Mouse (Mus musculus) cortical plate, adult 2 months (tissue): ENCODE data around the gene Ap5b1. TPM values are rescaled to one million over a fixed set of nuclear protein-coding genes. Genes with fewer than 3 reads are reported as not detected.
A peak's percentile ranks its signal among the peaks of the same experiment; 100 is the strongest.

ENCODE experiments used
- H3K27ac ChIP-seq: fragments of 200-500 bp; 2 replicates; pipeline ENCODE4 v1.5.1; 2012; ENCODE audit warnings: low read length, control low read depth, inconsistent platforms; ENCODE audit not compliant: insufficient read depth
- H3K4me1 ChIP-seq: fragments of 200-500 bp; 2 replicates; pipeline ENCODE4 v1.6.1; 2011; ENCODE audit warnings: low read length; ENCODE audit not compliant: control insufficient read depth, insufficient read depth
- H3K4me3 ChIP-seq: fragments of 200-500 bp; 2 replicates; pipeline ENCODE4 v1.5.1; 2011; ENCODE audit warnings: mild to moderate bottlenecking, low read length, control low read depth; ENCODE audit not compliant: insufficient read depth
- CTCF ChIP-seq: fragments of 200-500 bp; IDR thresholded peaks from 2 replicates; pipeline ENCODE4 v1.5.1; 2011; ENCODE audit warnings: mild to moderate bottlenecking, control low read depth, low read length; ENCODE audit not compliant: insufficient read depth; ENCODE audit errors: extremely low read depth
- POLR2A ChIP-seq: fragments of 200-500 bp; IDR thresholded peaks from 2 replicates; pipeline ENCODE4 v1.6.1; 2011; ENCODE audit warnings: mild to moderate bottlenecking, low read length, control low read depth; ENCODE audit not compliant: insufficient read depth; ENCODE audit errors: extremely low read depth
- polyA plus RNA-seq: library from polyadenylated mRNA; depleted of rRNA; stranded (reverse); fragments of >200 nt; gene quantifications from 2 replicates; pipeline ENCODE4 v1.2.3, GENCODE M21; 2012; rRNA removed

Ap5b1 gene
- polyA plus RNA-seq, 1 experiment = 3.3 TPM

GRCm38 (mm10) chr19:5606196-5606595, 38.4 kb downstream of the Ap5b1 start:
- no peak for TF ChIP-seq POLR2A
- TF ChIP-seq CTCF = no peak
- no peak overlapping the region for H3K4me3 ChIP-seq
- peaks cover 5% of the 10 kb centered on the region; the same call in 1 of the 2 replicates for H3K4me1 ChIP-seq
- no peak overlapping the region for H3K27ac ChIP-seq

DNA sequence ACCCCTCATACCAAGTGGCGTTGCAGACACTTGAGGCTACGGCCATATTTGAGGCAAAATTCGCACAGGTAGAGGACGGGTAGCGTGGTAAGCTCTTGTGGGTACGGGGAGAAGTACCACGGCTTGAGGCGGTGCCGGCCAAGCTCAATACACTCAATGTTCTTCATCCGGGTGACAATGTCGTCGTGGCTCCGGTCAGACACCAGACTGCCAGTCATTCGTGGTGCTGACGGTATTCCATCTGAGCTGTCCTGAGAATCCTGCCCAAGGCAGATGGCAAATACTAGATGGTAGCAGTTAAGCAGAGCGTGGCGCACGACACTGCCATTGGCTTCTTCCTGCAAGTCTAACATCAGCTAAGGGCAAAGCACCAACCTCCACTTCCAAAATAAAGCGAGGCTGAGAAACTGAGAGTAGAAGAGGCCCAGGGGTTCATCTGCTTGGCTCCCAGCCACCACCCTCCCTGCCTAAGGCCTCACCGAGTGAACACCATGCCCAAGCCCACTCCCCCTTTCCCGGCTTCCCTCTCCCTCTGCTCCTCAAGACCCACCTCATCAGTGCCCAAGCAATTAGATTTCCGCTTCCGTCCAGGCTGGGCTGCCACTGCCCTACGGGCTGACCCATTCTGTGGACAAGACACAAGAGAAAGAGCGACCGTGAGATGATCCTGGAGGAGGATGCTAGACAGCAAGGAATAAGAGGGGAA, 40.0 kb downstream of the Ap5b1 start:
- no peak for TF ChIP-seq CTCF
- TF ChIP-seq POLR2A = no peak
- H3K4me1 ChIP-seq = peaks cover 3% of the 10 kb centered on the region; the same call in 1 of the 2 replicates
- no peak overlapping the region for H3K4me3 ChIP-seq
- H3K27ac ChIP-seq = no peak overlapping the region

DNA sequence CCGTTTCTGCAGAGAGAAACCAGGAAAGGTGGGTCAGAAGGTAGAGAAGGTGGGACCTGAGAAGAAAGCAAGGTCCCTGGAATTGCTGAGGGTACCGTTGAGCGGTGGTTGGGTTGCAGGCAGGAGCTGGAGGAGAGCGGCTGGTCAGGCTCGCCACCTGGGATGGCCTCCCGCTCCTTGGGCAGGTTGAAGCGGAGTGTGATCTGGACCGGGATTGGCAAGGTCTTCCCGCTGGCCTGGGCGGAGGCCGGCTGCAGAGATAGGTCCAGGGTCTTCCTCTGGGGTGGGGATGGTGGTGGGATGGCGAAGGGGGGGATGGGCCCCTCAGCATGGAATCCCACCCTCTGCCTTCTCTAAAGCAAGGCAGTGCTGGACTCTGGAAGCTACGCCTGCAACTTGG, 40.9 kb downstream of the Ap5b1 start:
- no peak overlapping the region for H3K27ac ChIP-seq
- peaks cover 3% of the 10 kb centered on the region; the same call in 1 of the 2 replicates for H3K4me1 ChIP-seq
- H3K4me3 ChIP-seq = peak overlapping the region; percentile 99
- TF ChIP-seq POLR2A (no peak), CTCF (no peak)

DNA sequence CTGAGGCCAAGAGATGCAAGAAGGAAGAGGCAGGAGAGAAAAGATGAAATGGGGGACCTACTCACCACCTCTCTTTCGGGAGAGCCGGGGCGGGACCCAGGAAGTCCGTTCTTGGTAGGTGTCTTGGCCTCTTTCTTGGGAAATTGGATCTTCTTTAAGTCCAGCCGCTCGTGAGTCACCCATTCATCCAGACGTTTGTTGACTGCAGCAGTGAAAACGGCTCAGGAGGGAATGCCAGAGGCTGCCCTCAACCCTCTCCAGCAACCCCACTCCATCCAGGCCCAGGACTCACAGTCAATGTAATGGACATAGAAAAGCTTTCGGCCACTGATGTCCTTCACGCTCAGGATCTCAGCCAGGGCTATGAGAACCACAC, 41.3 kb downstream of the Ap5b1 start:
- Histone ChIP-seq H3K27ac (peak overlapping the region; percentile 84), H3K4me1 (peaks cover 3% of the 10 kb centered on the region; the same call in 1 of the 2 replicates), H3K4me3 (peak overlapping the region; percentile 99)
- no peak for TF ChIP-seq POLR2A
- TF ChIP-seq CTCF = no peak

- H3K4me3 ChIP-seq = peak within 1 kb of the TSS; percentile 99
- peak within 1 kb of the TSS; percentile 96 for H3K27ac ChIP-seq
- peaks cover 3% of the 10 kb centered on the region; the same call in 1 of the 2 replicates for H3K4me1 ChIP-seq
- TF ChIP-seq CTCF = no peak
- peak; percentile 55 for TF ChIP-seq POLR2A
These were observed 42.0 kb downstream of the Ap5b1 start, which contains the start of gene Kat5 for GRCm38 (mm10) chr19:5609547-5610404. Gene Kat5, minus strand, starts transcription at chr19:5610237.

DNA sequence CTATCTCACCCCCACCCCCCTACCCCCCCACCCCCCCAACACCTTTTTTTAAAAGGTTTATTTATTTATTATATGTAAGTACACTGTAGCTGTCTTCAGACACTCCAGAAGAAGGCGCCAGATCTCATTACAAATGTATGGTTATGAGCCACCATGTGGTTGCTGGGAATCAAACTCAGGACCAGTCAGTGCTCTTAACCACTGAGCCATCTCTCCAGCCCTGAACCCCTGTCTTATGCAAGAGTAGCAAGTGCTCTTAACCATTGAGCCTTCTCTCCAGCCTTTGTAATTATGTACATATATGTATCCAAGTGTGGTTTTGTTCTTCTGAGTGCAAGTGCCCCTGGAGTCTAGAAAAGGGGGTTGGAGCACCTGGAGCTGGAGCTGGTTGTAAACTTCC, 44.1 kb downstream of the Ap5b1 start:
- peaks cover 3% of the 10 kb centered on the region; the same call in 1 of the 2 replicates for H3K4me1 ChIP-seq
- TF ChIP-seq POLR2A (no peak), CTCF (no peak)

DNA sequence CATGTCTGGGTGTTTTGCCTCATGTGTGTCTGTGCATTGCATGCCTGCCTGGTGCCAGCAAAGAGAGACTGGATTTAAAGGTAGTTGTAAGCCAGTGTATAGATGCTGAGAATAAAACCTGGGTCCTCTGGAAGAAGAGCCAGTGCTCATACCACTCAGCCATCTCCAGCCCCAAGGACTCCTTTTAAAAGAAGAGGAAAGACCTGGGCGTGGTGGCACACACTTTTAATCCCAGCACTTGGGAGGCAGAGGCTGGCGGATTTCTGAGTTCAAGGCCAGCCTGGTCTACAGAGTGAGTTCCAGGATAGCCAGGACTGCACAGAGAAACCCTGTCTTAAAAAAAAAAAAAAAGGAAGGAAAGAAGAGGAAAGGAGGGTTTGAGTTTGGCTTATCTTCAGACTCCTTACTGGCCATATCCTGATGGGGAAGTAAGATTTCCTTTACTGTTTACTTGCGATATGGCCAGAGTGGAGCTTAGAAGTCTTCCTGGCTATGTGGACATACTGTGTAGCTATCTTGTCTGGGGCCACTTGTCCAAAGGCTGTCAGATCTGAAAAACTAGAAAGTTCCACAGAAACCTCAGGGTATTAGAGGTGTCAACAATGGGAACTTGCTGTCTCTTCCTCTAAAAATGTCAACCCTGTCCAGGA, 45.1 kb downstream of the Ap5b1 start:
- H3K4me1 ChIP-seq = peaks cover 3% of the 10 kb centered on the region; the same call in 1 of the 2 replicates
- TF ChIP-seq POLR2A = no peak
- no peak for TF ChIP-seq CTCF
- no peak overlapping the region for H3K27ac ChIP-seq
- no peak overlapping the region for H3K4me3 ChIP-seq

More for the DNA sequence above, 44.1 kb downstream of the Ap5b1 start:
- Histone ChIP-seq H3K4me3 (no peak overlapping the region), H3K27ac (no peak overlapping the region)

GRCm38 (mm10) chr19:5614953-5615352, 47.1 kb downstream of the Ap5b1 start:
- H3K27ac ChIP-seq = no peak overlapping the region
- TF ChIP-seq POLR2A (no peak), CTCF (no peak)
- H3K4me1 ChIP-seq = peaks cover 2% of the 10 kb centered on the region; the same call in 1 of the 2 replicates
- H3K4me3 ChIP-seq = no peak overlapping the region

- TF ChIP-seq CTCF (no peak), POLR2A (no peak)
- Histone ChIP-seq H3K4me3 (no peak overlapping the region), H3K27ac (no peak overlapping the region), H3K4me1 (no peaks in the 10 kb centered on the region)
These were observed 52.2 kb downstream of the Ap5b1 start for GRCm38 (mm10) chr19:5620007-5620406.

Other genes with a start within 250 kb of the Ap5b1 start
- gene Catsper1, start 232.3 kb upstream of the Ap5b1 start, polyA plus RNA-seq = not detected in 2 replicates
- 22.3 and 23.9 TPM in 2 replicates for gene Cst6, start 218.5 kb upstream of the Ap5b1 start, polyA plus RNA-seq
- gene Eif1ad, start 201.3 kb upstream of the Ap5b1 start, polyA plus RNA-seq = 26.8 and 27.0 TPM in 2 replicates
- 92.0 and 104 TPM in 2 replicates for gene Banf1, start 200.9 kb upstream of the Ap5b1 start, polyA plus RNA-seq
- 71.0 and 76.4 TPM in 2 replicates for gene Sart1, start 179.3 kb upstream of the Ap5b1 start, polyA plus RNA-seq
- gene Tsga10ip, start 165.5 kb upstream of the Ap5b1 start, polyA plus RNA-seq = not detected in 2 replicates
- 285 and 320 TPM in 2 replicates for gene Drap1, start 143.0 kb upstream of the Ap5b1 start, polyA plus RNA-seq
- 99.8 and 101 TPM in 2 replicates for gene AI837181, start 142.9 kb upstream of the Ap5b1 start, polyA plus RNA-seq
- 0.21 TPM in 1 of 2 replicates, not detected in the other for gene Fosl1, start 120.5 kb upstream of the Ap5b1 start, polyA plus RNA-seq
- 23.8 and 24.5 TPM in 2 replicates for gene Ccdc85b, start 110.1 kb upstream of the Ap5b1 start, polyA plus RNA-seq
- 129 and 131 TPM in 2 replicates for gene Fibp, start 107.4 kb upstream of the Ap5b1 start, polyA plus RNA-seq
- gene Ctsw, start 99.5 kb upstream of the Ap5b1 start, polyA plus RNA-seq = 0.27 and 0.53 TPM in 2 replicates
- gene Efemp2, start 94.1 kb upstream of the Ap5b1 start, polyA plus RNA-seq = 24.5 and 27.1 TPM in 2 replicates
- 38.6 and 39.5 TPM in 2 replicates for gene Mus81, start 79.6 kb upstream of the Ap5b1 start, polyA plus RNA-seq
- 1,356 and 1,455 TPM in 2 replicates for gene Cfl1, start 77.6 kb upstream of the Ap5b1 start, polyA plus RNA-seq
- 4.7 and 5.7 TPM in 2 replicates for gene 1700020D05Rik, start 64.2 kb upstream of the Ap5b1 start, polyA plus RNA-seq
- gene Snx32, start 57.5 kb upstream of the Ap5b1 start, polyA plus RNA-seq = 150 and 162 TPM in 2 replicates
- gene Ovol1, start 7.4 kb upstream of the Ap5b1 start, polyA plus RNA-seq = 0.02 and 0.04 TPM in 2 replicates
- gene Rnaseh2c, start 33.8 kb downstream of the Ap5b1 start, polyA plus RNA-seq = 50.2 and 61.3 TPM in 2 replicates
- 111 and 115 TPM in 2 replicates for gene Kat5, start 42.2 kb downstream of the Ap5b1 start, polyA plus RNA-seq
- gene Rela, start 69.5 kb downstream of the Ap5b1 start, polyA plus RNA-seq = 30.9 and 32.5 TPM in 2 replicates
- 16.9 and 17.7 TPM in 2 replicates for gene Sipa1, start 95.7 kb downstream of the Ap5b1 start, polyA plus RNA-seq
- 21.1 and 23.1 TPM in 2 replicates for gene Map3k11, start 120.7 kb downstream of the Ap5b1 start, polyA plus RNA-seq
- 59.9 and 60.8 TPM in 2 replicates for gene Pcnx3, start 120.9 kb downstream of the Ap5b1 start, polyA plus RNA-seq
- 0.09 and 0.23 TPM in 2 replicates for gene Kcnk7, start 136.3 kb downstream of the Ap5b1 start, polyA plus RNA-seq
- gene Ehbp1l1, start 158.3 kb downstream of the Ap5b1 start, polyA plus RNA-seq = 16.5 and 17.0 TPM in 2 replicates
- 46.7 and 58.6 TPM in 2 replicates for gene Fam89b, start 161.6 kb downstream of the Ap5b1 start, polyA plus RNA-seq
- 54.2 and 54.9 TPM in 2 replicates for gene Ltbp3, start 172.9 kb downstream of the Ap5b1 start, polyA plus RNA-seq
- gene Scyl1, start 203.4 kb downstream of the Ap5b1 start, polyA plus RNA-seq = 120 and 124 TPM in 2 replicates